Mouse (Mus musculus): ENCODE measurements around the gene Dip2b.

GRCm38 (mm10) chr15:100257305-100257704 lies 218.8 kb downstream of the Dip2b start:
- no peak for TF ChIP-seq MAX (IDR thresholded peaks at IDR 0.05; ENCODE audit: low read depth)
- no peak for TF ChIP-seq POLR2A (IDR thresholded peaks at IDR 0.05; ENCODE audit: insufficient read length, low read depth)
- no peak for TF ChIP-seq MYOD1 (IDR thresholded peaks at IDR 0.05; ENCODE audit: control insufficient read depth in 1 of 3, insufficient read length in 2 of 3, low read depth in 2 of 3)
- TF ChIP-seq USF1 (IDR thresholded peaks at IDR 0.05; ENCODE audit: low read depth) = no peak
- no peak for TF ChIP-seq POLR2AphosphoS2 (IDR thresholded peaks at IDR 0.05; ENCODE audit: insufficient read length, low read depth)
- TF ChIP-seq CEBPB (IDR thresholded peaks at IDR 0.05; ENCODE audit: insufficient read depth, poor library complexity, severe bottlenecking) = no peak

All from myocyte (in vitro differentiated cells).